Mouse (Mus musculus) cerebellum, adult 2 months (tissue): ENCODE results near the gene Dmpk. TPM values are rescaled to one million over a fixed set of nuclear protein-coding genes. Genes with fewer than 3 reads are reported as not detected.
A peak's percentile ranks its signal among the peaks of the same experiment; 100 is the strongest.

Experiments used
- DNase-seq, 2 experiments: peaks; one replicate each; pipeline ENCODE4 v3.0.0; 2021
- H3K27ac ChIP-seq: fragments of 200-500 bp; 2 replicates; pipeline ENCODE4 v1.5.1; 2012; ENCODE audit warnings: low read length, control low read depth, inconsistent platforms; ENCODE audit not compliant: insufficient read depth
- H3K27me3 ChIP-seq: fragments of 200-500 bp; 2 replicates; pipeline ENCODE4 v1.6.1; 2012; ENCODE audit warnings: inconsistent platforms, mild to moderate bottlenecking, low read length, moderate library complexity; ENCODE audit not compliant: control insufficient read depth, insufficient read depth
- H3K4me1 ChIP-seq: fragments of 200-500 bp; 2 replicates; pipeline ENCODE4 v1.6.1; 2011; ENCODE audit warnings: low read length; ENCODE audit not compliant: control insufficient read depth, insufficient read depth
- H3K4me3 ChIP-seq: fragments of 200-500 bp; replicated peaks from 2 replicates; pipeline ENCODE3; 2011; ENCODE audit warnings: mild to moderate bottlenecking, low read depth, low read length, control low read depth; ENCODE audit not compliant: insufficient read depth
- CTCF ChIP-seq: fragments of 200-500 bp; IDR thresholded peaks from 2 replicates; pipeline ENCODE4 v1.5.1; 2011; ENCODE audit warnings: low read depth, mild to moderate bottlenecking, control low read depth, low read length, moderate library complexity, borderline replicate concordance; ENCODE audit not compliant: insufficient read depth
- POLR2A ChIP-seq: fragments of 200-500 bp; IDR thresholded peaks from 2 replicates; pipeline ENCODE4 v1.6.1; 2011; ENCODE audit warnings: low read length, control low read depth, borderline replicate concordance; ENCODE audit not compliant: insufficient read depth
- WGBS: fragments of 180-500 bp; shearing (Covaris S2); methylation state at CpG from one replicate; pipeline ENCODE4 v1.1.7; 2018; 5-methylcytosine and 5-hydroxymethylcytosine counted together
- polyA plus RNA-seq: library from polyadenylated mRNA; depleted of rRNA; stranded (reverse); fragments of >200 nt; gene quantifications from 2 replicates; pipeline ENCODE4 v1.2.3, GENCODE M21; 2012; rRNA removed

The Dmpk gene
- polyA plus RNA-seq, 1 experiment, result 40.1 TPM

- peak in 1 of 2 experiments; percentile 48 for DNase-seq
- 37% methylated on average over 5 of the region's 5 CpGs for WGBS
- peak; percentile 36; the same call in 1 of the 2 replicates for TF ChIP-seq CTCF
- TF ChIP-seq POLR2A, result no peak
- H3K27ac ChIP-seq, result no peak overlapping the region
- peaks cover 8% of the 10 kb centered on the region for H3K4me1 ChIP-seq
- H3K4me3 ChIP-seq, result no peak overlapping the region
- H3K27me3 ChIP-seq, result no peaks in the 10 kb centered on the region
Measured at GRCm38 (mm10) chr7:19137380-19137779, 53.7 kb downstream of the Dmpk start.

Other genes starting within 250 kb of the Dmpk start
- 2.0 and 2.1 TPM in 2 replicates for gene Mill2, start 243.9 kb upstream of the Dmpk start, polyA plus RNA-seq
- 17.3 TPM in 2 replicates for gene Pglyrp1, start 212.5 kb upstream of the Dmpk start, polyA plus RNA-seq
- 16.3 and 17.6 TPM in 2 replicates for gene Ccdc61, start 173.4 kb upstream of the Dmpk start, polyA plus RNA-seq
- gene Nova2, start 158.0 kb upstream of the Dmpk start, polyA plus RNA-seq, result 12.8 and 14.5 TPM in 2 replicates
- gene Nanos2, start 96.4 kb upstream of the Dmpk start, polyA plus RNA-seq, result 2.0 and 2.7 TPM in 2 replicates
- 52.6 and 55.3 TPM in 2 replicates for gene Mypop, start 92.6 kb upstream of the Dmpk start, polyA plus RNA-seq
- 37.7 and 41.5 TPM in 2 replicates for gene Irf2bp1, start 79.8 kb upstream of the Dmpk start, polyA plus RNA-seq
- gene Foxa3, start 60.3 kb upstream of the Dmpk start, polyA plus RNA-seq, result not detected in 2 replicates
- 112 and 113 TPM in 2 replicates for gene Sympk, start 59.5 kb upstream of the Dmpk start, polyA plus RNA-seq
- 0.10 TPM in 1 of 2 replicates, not detected in the other for gene Rsph6a, start 29.2 kb upstream of the Dmpk start, polyA plus RNA-seq
- gene Dmwd, start 7.6 kb upstream of the Dmpk start, polyA plus RNA-seq, result 116 and 117 TPM in 2 replicates
- gene Six5, start 10.7 kb downstream of the Dmpk start, polyA plus RNA-seq, result 3.5 and 4.6 TPM in 2 replicates
- 0.80 and 0.90 TPM in 2 replicates for gene Gm4969, start 34.5 kb downstream of the Dmpk start, polyA plus RNA-seq
- gene Fbxo46, start 36.0 kb downstream of the Dmpk start, polyA plus RNA-seq, result 7.6 and 7.9 TPM in 2 replicates
- 15.7 TPM in 2 replicates for gene Qpctl, start 65.4 kb downstream of the Dmpk start, polyA plus RNA-seq
- gene Snrpd2, start 65.9 kb downstream of the Dmpk start, polyA plus RNA-seq, result 87.1 and 88.8 TPM in 2 replicates
- 1.9 and 2.6 TPM in 2 replicates for gene Gipr, start 82.3 kb downstream of the Dmpk start, polyA plus RNA-seq
- 148 and 176 TPM in 2 replicates for gene Eml2, start 92.6 kb downstream of the Dmpk start, polyA plus RNA-seq
- 4.3 and 5.1 TPM in 2 replicates for gene Gpr4, start 128.7 kb downstream of the Dmpk start, polyA plus RNA-seq
- 39.1 and 40.1 TPM in 2 replicates for gene Opa3, start 144.5 kb downstream of the Dmpk start, polyA plus RNA-seq
- gene Vasp, start 188.0 kb downstream of the Dmpk start, polyA plus RNA-seq, result 30.8 and 32.9 TPM in 2 replicates
- gene Ppm1n, start 196.2 kb downstream of the Dmpk start, polyA plus RNA-seq, result 1.1 and 2.0 TPM in 2 replicates
- gene Rtn2, start 198.8 kb downstream of the Dmpk start, polyA plus RNA-seq, result 96.9 and 101 TPM in 2 replicates
- 0.67 and 0.71 TPM in 2 replicates for gene Fosb, start 226.2 kb downstream of the Dmpk start, polyA plus RNA-seq